Mouse (Mus musculus): Measurements from ENCODE around the gene Gm28047.
"Not testable (repeated sequence)": the region's sequence is repeated elsewhere in the genome, so short reads cannot be mapped to it uniquely, and the experiment has no call there.

Gene Gm28047

GRCm38 (mm10) chr15:102624970-102625686 is at the start of gene Gm28047, which contains the start of gene Atf7:
Gene Gm28047, minus strand, starts transcription at chr15:102625067.
Gene Atf7, minus strand, starts transcription at chr15:102625464.
- in situ Hi-C loops (cut with MboI; ENCODE audit: low sequenced_read_pairs) = no loop called here

GRCm38 (mm10) chr15:102673548-102673947 is 48.7 kb upstream of the Gm28047 start:
- in situ Hi-C loops (cut with MboI; ENCODE audit: low sequenced_read_pairs) = no loop called here

- in situ Hi-C loops (cut with MboI; ENCODE audit: low sequenced_read_pairs) = no loop called here
Observed at GRCm38 (mm10) chr15:102672215-102673071, 47.6 kb upstream of the Gm28047 start, which contains the start of gene Atp5g2. Gene Atp5g2, minus strand, starts transcription at chr15:102672352.

- in situ Hi-C loops (cut with MboI; ENCODE audit: low sequenced_read_pairs) = no loop called here
Observed at GRCm38 (mm10) chr15:102671721-102672214, 46.9 kb upstream of the Gm28047 start.

- in situ Hi-C loops (cut with MboI; ENCODE audit: low sequenced_read_pairs) = no loop called here
Observed at GRCm38 (mm10) chr15:102670767-102671575, 46.1 kb upstream of the Gm28047 start.

GRCm38 (mm10) chr15:102670281-102670680 is 45.4 kb upstream of the Gm28047 start:
- in situ Hi-C loops (cut with MboI; ENCODE audit: low sequenced_read_pairs) = no loop called here

GRCm38 (mm10) chr15:102669571-102669970 is 44.7 kb upstream of the Gm28047 start:
- in situ Hi-C loops (cut with MboI; ENCODE audit: low sequenced_read_pairs) = no loop called here

- in situ Hi-C loops (cut with MboI; ENCODE audit: low sequenced_read_pairs) = no loop called here
Observed at GRCm38 (mm10) chr15:102665494-102665893, 40.6 kb upstream of the Gm28047 start.

- in situ Hi-C loops (cut with MboI; ENCODE audit: low sequenced_read_pairs) = no loop called here
Observed at GRCm38 (mm10) chr15:102663825-102664224, 39.0 kb upstream of the Gm28047 start.

GRCm38 (mm10) chr15:102662601-102663000 is 37.7 kb upstream of the Gm28047 start:
- in situ Hi-C loops (cut with MboI; ENCODE audit: low sequenced_read_pairs) = not testable (repeated sequence)

- in situ Hi-C loops (cut with MboI; ENCODE audit: low sequenced_read_pairs) = no loop called here
Observed at GRCm38 (mm10) chr15:102657926-102658381, 33.1 kb upstream of the Gm28047 start.

GRCm38 (mm10) chr15:102656658-102657057 is 31.8 kb upstream of the Gm28047 start:
- in situ Hi-C loops (cut with MboI; ENCODE audit: low sequenced_read_pairs) = no loop called here

GRCm38 (mm10) chr15:102651928-102652660 is 27.2 kb upstream of the Gm28047 start:
- in situ Hi-C loops (cut with MboI; ENCODE audit: low sequenced_read_pairs) = not testable (repeated sequence)

- in situ Hi-C loops (cut with MboI; ENCODE audit: low sequenced_read_pairs) = no loop called here
Observed at GRCm38 (mm10) chr15:102651107-102651506, 26.2 kb upstream of the Gm28047 start.

- in situ Hi-C loops (cut with MboI; ENCODE audit: low sequenced_read_pairs) = no loop called here
Observed at GRCm38 (mm10) chr15:102635817-102636216, 10.9 kb upstream of the Gm28047 start.

- in situ Hi-C loops (cut with MboI; ENCODE audit: low sequenced_read_pairs) = no loop called here
Observed at GRCm38 (mm10) chr15:102634684-102635083, 9.8 kb upstream of the Gm28047 start.

- in situ Hi-C loops (cut with MboI; ENCODE audit: low sequenced_read_pairs) = no loop called here
Observed at GRCm38 (mm10) chr15:102625687-102626055, 804 bp upstream of the Gm28047 start.

- in situ Hi-C loops (cut with MboI; ENCODE audit: low sequenced_read_pairs) = no loop called here
Observed at GRCm38 (mm10) chr15:102624291-102624969, 437 bp downstream of the Gm28047 start.

- in situ Hi-C loops (cut with MboI; ENCODE audit: low sequenced_read_pairs) = no loop called here
Observed at GRCm38 (mm10) chr15:102623121-102623520, 1.7 kb downstream of the Gm28047 start.
